Mouse (Mus musculus): ENCODE data around the gene Eid1. TPM values are rescaled to one million over a fixed set of nuclear protein-coding genes. Genes with fewer than 3 reads are reported as not detected.

The Eid1 gene
- total RNA-seq, 2 experiments from 2014 or later = 18.2 to 33.6 TPM

GRCm38 (mm10) chr2:125653286-125653685 is 19.6 kb upstream of the Eid1 start:
- no peak for DNase-seq
- intact Hi-C loops (cut with DNase I) = loop anchor here (10.0 kb wide), 1 partner anchor 872 kb away; no protein-coding TSS in a partner anchor
- TF ChIP-seq CTCF (IDR thresholded peaks at IDR 0.05) = no peak
- Histone ChIP-seq H3K27ac (no peak overlapping the region), H3K4me3 (no peak overlapping the region)

GRCm38 (mm10) chr2:125655391-125655790 is 17.5 kb upstream of the Eid1 start:
- intact Hi-C loops (cut with DNase I) = loop anchor here (10.0 kb wide), 1 partner anchor 869 kb away; no protein-coding TSS in a partner anchor
- DNase-seq = no peak
- no peak for TF ChIP-seq CTCF (IDR thresholded peaks at IDR 0.05)
- Histone ChIP-seq H3K4me3 (no peak overlapping the region), H3K27ac (no peak overlapping the region)

DNA sequence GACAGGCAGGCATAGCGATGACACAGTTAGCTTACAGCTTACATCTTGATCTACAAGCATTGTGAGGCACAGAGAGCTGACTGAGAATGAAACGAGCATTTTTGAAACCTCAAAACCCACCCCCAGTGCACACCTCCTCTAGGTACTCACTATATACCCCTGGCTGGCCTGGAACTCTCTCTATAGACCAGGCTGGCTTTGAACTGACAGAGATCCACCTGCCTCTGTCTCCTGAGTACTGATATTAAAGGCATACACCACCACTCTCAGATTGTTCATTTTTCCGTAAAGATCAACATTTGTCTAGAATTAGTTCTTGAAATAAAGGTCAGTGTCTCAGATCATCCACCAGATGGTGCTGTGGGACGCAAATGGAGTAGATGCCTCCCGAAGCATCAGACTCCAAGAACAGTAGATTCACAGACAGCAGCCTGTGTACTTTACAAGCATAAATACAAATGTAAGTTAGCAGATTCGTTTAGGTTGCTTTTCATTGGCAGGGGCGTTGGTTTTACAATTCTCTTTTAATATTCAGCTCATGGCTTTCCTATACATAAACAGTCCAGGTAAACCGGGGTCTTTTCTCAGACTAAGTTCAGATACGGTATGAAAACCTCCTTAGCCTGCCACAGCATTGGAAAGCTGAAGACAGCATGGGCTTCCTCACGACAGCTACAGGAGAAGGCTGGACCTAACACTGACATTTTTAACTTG is 12.9 kb upstream of the Eid1 start:
- H3K4me3 ChIP-seq = peak overlapping the region; percentile 38
- no peak overlapping the region for H3K27ac ChIP-seq

DNA sequence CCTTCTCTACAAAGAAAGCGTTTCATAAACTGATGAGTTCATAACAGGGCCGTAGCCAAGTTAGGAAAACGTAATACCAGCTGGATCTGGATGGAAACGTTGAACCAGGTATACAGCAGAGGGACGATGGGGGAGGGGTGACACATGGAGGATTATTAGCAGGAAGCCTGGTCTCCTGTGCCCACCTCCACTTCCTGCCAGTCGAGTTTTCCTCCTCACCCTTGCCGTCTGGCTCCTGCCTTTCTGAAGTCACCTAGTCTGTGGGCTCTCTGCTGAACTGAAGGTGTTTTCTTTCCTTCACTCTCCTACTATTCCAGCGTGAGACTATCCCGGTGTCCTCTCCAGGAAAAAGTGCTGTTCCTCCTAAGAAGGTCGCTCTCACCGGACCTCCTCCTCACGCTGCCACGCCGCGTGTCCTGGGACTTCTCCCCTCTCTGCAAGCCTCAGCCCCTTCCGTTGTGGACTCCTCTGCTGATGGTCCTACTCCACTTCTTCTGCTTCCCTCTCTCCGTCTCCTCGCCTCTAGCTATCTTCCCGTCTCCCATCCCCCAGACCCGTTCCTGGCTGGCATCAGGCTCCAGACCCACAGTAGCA is 12.3 kb upstream of the Eid1 start:
- intact Hi-C loops (cut with DNase I) = loop anchor here (1.0 kb wide), 1 partner anchor 71 kb away; no protein-coding TSS in a partner anchor
- Histone ChIP-seq H3K27ac (no peak overlapping the region; the same call in none of the 2 replicates), H3K4me3 (peak overlapping the region; percentile 38)
- no peak for DNase-seq
- no peak for TF ChIP-seq CTCF (IDR thresholded peaks at IDR 0.05)

More for the DNA sequence above, 12.9 kb upstream of the Eid1 start:
- intact Hi-C loops (cut with DNase I) = loop anchor here (1.0 to 10.0 kb wide), 2 partner anchors 71 to 865 kb away; no protein-coding TSS in a partner anchor
- TF ChIP-seq CTCF (IDR thresholded peaks at IDR 0.05) = peak; percentile 86
- DNase-seq = peak; percentile 62

DNA sequence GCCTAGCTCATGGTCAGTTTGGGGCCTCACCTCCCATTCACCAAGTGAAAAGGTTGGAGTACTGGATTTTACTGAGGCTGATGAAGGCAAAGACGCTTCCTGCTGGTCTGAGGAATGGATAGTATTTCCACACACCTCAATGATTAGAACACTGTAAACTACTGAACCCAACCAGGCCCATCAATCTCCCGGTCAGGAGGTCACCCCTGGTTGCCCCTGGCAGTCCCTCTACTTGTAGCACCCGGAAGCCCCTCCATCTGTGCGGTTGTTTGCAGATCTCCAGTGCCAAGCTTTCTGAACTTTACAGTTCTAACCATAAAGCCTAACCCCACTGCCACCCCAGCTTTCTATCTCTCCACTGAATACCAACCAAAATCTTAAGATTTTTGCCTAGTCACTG is 11.7 kb upstream of the Eid1 start:
- Histone ChIP-seq H3K4me3 (no peak overlapping the region; the same call in 1 of the 2 replicates), H3K27ac (no peak overlapping the region)
- DNase-seq = no peak
- intact Hi-C loops (cut with DNase I) = no loop called here
- no peak for TF ChIP-seq CTCF (IDR thresholded peaks at IDR 0.05)

DNA sequence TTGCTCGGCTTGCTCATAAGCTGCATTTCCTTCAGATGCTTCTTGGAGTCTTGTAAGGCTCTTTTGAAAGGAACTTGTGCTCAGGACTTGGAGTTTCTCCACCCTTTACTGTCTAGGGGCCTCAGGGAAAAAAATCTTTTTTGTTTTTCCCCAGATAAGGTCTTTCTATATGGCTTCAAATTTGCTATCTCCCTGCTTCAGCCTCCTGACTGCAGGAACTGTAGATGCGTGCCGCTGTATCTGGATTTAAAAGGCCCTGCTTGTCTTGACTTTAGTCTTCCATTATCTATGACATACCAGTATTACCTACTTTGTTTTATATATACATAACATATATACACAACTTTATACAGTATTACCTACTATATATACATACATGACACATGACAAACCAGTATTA is 10.4 kb upstream of the Eid1 start:
- no peak overlapping the region for H3K27ac ChIP-seq
- TF ChIP-seq CTCF (IDR thresholded peaks at IDR 0.05) = no peak
- intact Hi-C loops (cut with DNase I) = no loop called here
- no peak for DNase-seq
- no peak overlapping the region for H3K4me3 ChIP-seq

DNA sequence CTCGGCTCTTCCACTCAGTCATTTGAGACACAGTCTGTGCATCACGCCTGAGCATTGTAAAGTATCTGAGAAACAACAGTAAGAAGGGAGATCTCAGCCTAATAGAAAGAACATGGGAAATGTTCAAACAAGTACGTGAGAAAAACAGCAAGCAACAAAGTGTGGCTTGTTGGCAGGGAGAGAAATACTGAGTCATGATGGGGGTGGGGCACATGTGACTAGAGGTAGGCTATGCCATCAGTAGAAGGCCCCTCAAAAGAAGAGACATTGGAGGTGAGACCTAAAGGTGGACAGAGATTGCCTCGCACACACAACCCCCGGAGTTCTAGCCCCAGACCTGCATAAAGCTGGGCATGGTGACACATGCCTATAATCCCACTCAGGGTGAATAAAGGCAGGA is 7.7 kb upstream of the Eid1 start:
- DNase-seq = no peak
- intact Hi-C loops (cut with DNase I) = no loop called here
- no peak overlapping the region for H3K4me3 ChIP-seq
- no peak for TF ChIP-seq CTCF (IDR thresholded peaks at IDR 0.05)
- H3K27ac ChIP-seq = no peak overlapping the region

- no peak overlapping the region for H3K27ac ChIP-seq
- TF ChIP-seq CTCF (IDR thresholded peaks at IDR 0.05) = no peak
- no peak for DNase-seq
- intact Hi-C loops (cut with DNase I) = no loop called here
- no peak overlapping the region for H3K4me3 ChIP-seq
These were observed 7.0 kb upstream of the Eid1 start for GRCm38 (mm10) chr2:125665909-125666308.

GRCm38 (mm10) chr2:125666668-125667067 is 6.2 kb upstream of the Eid1 start:
- intact Hi-C loops (cut with DNase I) = no loop called here

GRCm38 (mm10) chr2:125667184-125667583 is 5.7 kb upstream of the Eid1 start:
- no peak overlapping the region for H3K27ac ChIP-seq
- no peak; the same call in 1 of the 2 replicates for TF ChIP-seq CTCF (IDR thresholded peaks at IDR 0.05)
- H3K4me3 ChIP-seq = no peak overlapping the region
- no peak for DNase-seq
- intact Hi-C loops (cut with DNase I) = no loop called here

More at GRCm38 (mm10) chr2:125666668-125667067, 6.2 kb upstream of the Eid1 start:
- TF ChIP-seq CTCF (IDR thresholded peaks at IDR 0.05) = no peak
- no peak for DNase-seq
- no peak overlapping the region for H3K27ac ChIP-seq
- no peak overlapping the region for H3K4me3 ChIP-seq

GRCm38 (mm10) chr2:125667721-125668120 is 5.2 kb upstream of the Eid1 start:
- no peak overlapping the region for H3K4me3 ChIP-seq

DNA sequence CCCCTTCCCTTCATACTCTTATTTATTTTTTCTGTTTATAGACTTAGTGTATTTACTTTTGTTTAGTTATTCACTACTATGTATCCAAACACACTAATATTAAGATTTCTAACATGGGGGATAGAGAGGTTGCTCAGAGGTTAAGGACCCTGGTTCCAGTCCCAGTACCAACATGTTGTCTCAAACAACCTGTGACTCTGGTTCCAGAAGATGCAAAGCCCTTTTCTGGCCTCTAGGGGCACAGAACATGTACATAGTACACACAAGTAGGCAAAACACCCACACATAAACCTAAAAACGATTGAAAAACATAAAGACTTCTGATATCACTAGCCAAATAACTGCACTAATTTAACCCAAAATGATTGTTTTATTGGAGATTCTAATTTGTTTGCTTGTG is 2.0 kb upstream of the Eid1 start:
- peak; percentile 45 for TF ChIP-seq CTCF (IDR thresholded peaks at IDR 0.05)
- DNase-seq = no peak
- no peak overlapping the region for H3K4me3 ChIP-seq
- intact Hi-C loops (cut with DNase I) = no loop called here
- no peak overlapping the region for H3K27ac ChIP-seq

More at GRCm38 (mm10) chr2:125667721-125668120, 5.2 kb upstream of the Eid1 start:
- no peak for DNase-seq
- H3K27ac ChIP-seq = no peak overlapping the region
- intact Hi-C loops (cut with DNase I) = no loop called here
- no peak for TF ChIP-seq CTCF (IDR thresholded peaks at IDR 0.05)

DNA sequence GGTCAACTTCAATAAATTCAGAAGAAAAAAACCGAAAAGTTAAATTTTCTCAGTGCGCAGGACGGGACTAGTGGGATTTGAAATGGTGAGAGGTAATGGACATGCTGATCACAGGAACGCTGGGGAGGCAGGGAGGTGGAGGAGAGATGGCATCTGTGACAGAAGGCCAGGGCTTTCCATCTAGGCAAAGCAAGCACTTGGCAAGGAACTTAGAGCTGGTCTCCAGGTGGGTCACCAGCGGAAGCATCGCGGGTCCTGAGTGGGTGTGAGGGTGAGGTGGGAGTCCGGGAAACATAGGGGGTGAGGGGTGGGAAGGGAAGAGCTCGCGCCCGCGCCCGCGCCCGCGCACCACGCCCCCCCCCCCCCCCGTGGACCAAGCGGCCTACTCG is 333 bp upstream of the Eid1 start:
- Histone ChIP-seq H3K4me3 (peak overlapping the region; percentile 95), H3K27ac (peak overlapping the region; percentile 89)
- intact Hi-C loops (cut with DNase I) = no loop called here
- no peak for TF ChIP-seq CTCF (IDR thresholded peaks at IDR 0.05)
- no peak for DNase-seq

All from gastrocnemius, adult 2 months (tissue).